Mouse (Mus musculus) liver, postnatal 0 days (tissue): Measurements from ENCODE around the gene Nhlrc3. TPM values are rescaled to one million over a fixed set of nuclear protein-coding genes. Genes with fewer than 3 reads are reported as not detected.

Experiments
- ATAC-seq: fragments of 200-750 bp; cut with Nextera tagmentation; 2 replicates; pipeline ENCODE4 v1.8.0; 2017; ENCODE audit warnings: mild to moderate bottlenecking, moderate library complexity
- DNase-seq: peaks from one replicate; pipeline ENCODE4 v3.0.0-alpha.2; 2016
- H3K27ac ChIP-seq: fragments of 300-500 bp; sonication (generic); 2 replicates; pipeline ENCODE4 v1.5.1; 2014; ENCODE audit warnings: antibody characterized with exemption, moderate library complexity, mild to moderate bottlenecking, low read depth
- H3K27me3 ChIP-seq: fragments of 300-500 bp; sonication (generic); 2 replicates; pipeline ENCODE4 v1.6.1; 2014; ENCODE audit warnings: low read length, control low read depth, mixed read lengths; ENCODE audit not compliant: insufficient read depth
- H3K36me3 ChIP-seq: fragments of 300-500 bp; sonication (generic); replicated peaks from 2 replicates; pipeline ENCODE4 v1.6.1; 2014; ENCODE audit warnings: mild to moderate bottlenecking, control low read depth, low read length, moderate library complexity, mixed read lengths; ENCODE audit not compliant: insufficient read depth
- H3K4me1 ChIP-seq: fragments of 300-500 bp; sonication (generic); 2 replicates; pipeline ENCODE4 v1.6.1; 2014; ENCODE audit warnings: antibody characterized with exemption, mild to moderate bottlenecking, control low read depth; ENCODE audit not compliant: insufficient read depth
- H3K4me2 ChIP-seq: fragments of 300-500 bp; sonication (generic); 2 replicates; pipeline ENCODE4 v1.6.1; 2014; ENCODE audit warnings: low read depth, mild to moderate bottlenecking, low read length, moderate library complexity, mixed read lengths
- H3K4me3 ChIP-seq: fragments of 300-500 bp; sonication (generic); 2 replicates; pipeline ENCODE4 v1.5.1; 2014; ENCODE audit warnings: low read depth, low read length
- H3K9ac ChIP-seq: fragments of 300-500 bp; sonication (generic); replicated peaks from 2 replicates; pipeline ENCODE4 v1.6.1; 2014; ENCODE audit warnings: mild to moderate bottlenecking, moderate library complexity
- H3K9me3 ChIP-seq: fragments of 300-500 bp; sonication (generic); 2 replicates; pipeline ENCODE4 v1.6.1; 2016; ENCODE audit warnings: mild to moderate bottlenecking, control low read depth, low read length, mixed read lengths
- CTCF ChIP-seq: sonication (generic); IDR thresholded peaks from 2 replicates; pipeline ENCODE4 v1.5.1; 2016; ENCODE audit warnings: antibody characterized with exemption, low read depth
- EP300 ChIP-seq: IDR thresholded peaks from 2 replicates; pipeline ENCODE4 v1.6.1; 2016; ENCODE audit warnings: antibody characterized with exemption, low read depth, mild to moderate bottlenecking
- WGBS: fragments of 180-500 bp; shearing (Covaris S2); extraction: QIAGEN DNeasy Blood & Tissue Kit; methylation state at CpG from one replicate; pipeline ENCODE4 v1.1.7; 2014; ENCODE audit not compliant: insufficient replicate concordance; 5-methylcytosine and 5-hydroxymethylcytosine counted together
- polyA plus RNA-seq: library from polyadenylated mRNA; unstranded; fragments of >200 nt; fragmentation: Nextera tagmentation; extraction: Ambion mirVana; gene quantifications from 2 replicates; pipeline ENCODE4 v1.2.1, GENCODE M21; 2015

Gene Nhlrc3
- polyA plus RNA-seq, 1 experiment from 2014 or later: 6.1 TPM

DNA sequence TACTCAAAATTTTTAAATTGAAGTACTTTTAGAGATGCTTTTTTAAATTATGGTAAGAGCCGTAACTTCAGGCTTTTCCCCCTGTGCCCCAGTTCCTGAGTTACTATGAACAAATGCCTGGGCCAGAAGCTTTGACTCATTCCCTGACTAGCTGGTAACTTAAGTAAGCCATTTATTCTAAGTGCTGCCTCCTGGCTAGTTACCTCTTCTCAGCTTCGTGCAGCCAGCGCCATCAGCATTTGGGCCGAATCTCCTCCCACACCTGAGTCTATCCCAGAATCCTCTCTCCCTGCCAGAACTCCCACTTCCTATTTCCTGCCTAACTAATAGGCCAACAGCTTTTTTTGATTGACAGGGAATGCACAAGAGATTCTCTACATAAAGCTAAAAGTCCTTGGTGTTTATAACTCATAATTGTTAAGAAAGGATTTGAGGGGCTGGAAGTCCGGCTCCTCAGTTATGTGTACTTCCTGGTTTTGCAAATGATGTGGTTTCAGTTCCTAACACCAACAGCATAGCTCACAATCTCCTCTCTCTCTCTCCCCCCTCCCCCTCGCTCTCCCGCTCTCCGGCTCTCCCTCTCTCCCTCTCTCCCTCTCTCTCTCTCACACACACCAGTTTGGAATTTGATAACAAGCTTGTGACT lies 20.4 kb upstream of the Nhlrc3 start:
- no peaks in the 10 kb centered on the region for H3K9me3 ChIP-seq
- H3K36me3 ChIP-seq: peaks cover 24% of the 10 kb centered on the region
- H3K4me2 ChIP-seq: no peak overlapping the region
- H3K27ac ChIP-seq: no peak overlapping the region
- ATAC-seq (no peak), DNase-seq (no peak)
- H3K4me1 ChIP-seq: no peaks in the 10 kb centered on the region; the same call in 1 of the 2 replicates
- 62% methylated on average over 8 of the region's 8 CpGs for WGBS
- H3K4me3 ChIP-seq: no peak overlapping the region
- TF ChIP-seq CTCF (no peak), EP300 (no peak)
- H3K27me3 ChIP-seq: no peaks in the 10 kb centered on the region
- no peak overlapping the region for H3K9ac ChIP-seq

DNA sequence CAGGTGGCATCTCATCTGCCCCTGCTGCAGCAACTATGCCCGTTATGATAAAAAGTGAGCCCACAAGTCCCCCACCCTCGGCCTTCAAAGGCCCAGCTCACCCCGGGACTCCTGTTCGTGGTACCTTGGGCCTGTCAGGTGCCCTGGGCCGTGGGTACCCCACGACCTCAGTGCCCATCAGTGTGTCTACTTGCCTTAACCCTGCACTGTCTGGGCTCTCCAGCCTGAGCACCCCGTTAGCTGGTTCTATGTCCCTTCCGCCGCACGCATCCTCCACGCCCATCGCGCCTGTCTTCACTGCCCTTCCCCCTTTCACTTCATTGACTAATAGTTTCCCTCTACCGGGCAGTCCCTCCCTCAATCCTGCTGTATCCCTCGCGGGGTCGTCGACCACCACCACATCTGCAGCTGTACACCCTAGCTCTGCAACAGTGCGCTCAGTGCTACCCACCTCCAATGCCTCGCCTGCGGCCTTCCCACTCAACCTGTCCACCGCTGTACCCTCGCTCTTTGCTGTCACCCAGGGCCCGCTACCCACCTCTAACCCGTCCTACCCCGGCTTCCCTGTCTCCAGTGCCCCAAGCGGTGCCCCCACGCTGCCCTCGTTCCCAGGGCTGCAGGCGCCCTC lies 15.4 kb upstream of the Nhlrc3 start:
- Histone ChIP-seq H3K27ac (no peak overlapping the region), H3K36me3 (peaks cover 68% of the 10 kb centered on the region), H3K4me2 (no peak overlapping the region), H3K4me1 (no peaks in the 10 kb centered on the region), H3K9ac (no peak overlapping the region), H3K9me3 (no peaks in the 10 kb centered on the region), H3K27me3 (no peaks in the 10 kb centered on the region), H3K4me3 (no peak overlapping the region)
- DNase-seq: no peak
- ATAC-seq: no peak
- TF ChIP-seq EP300 (no peak), CTCF (no peak)
- 93% methylated on average over 30 of the region's 30 CpGs for WGBS

DNA sequence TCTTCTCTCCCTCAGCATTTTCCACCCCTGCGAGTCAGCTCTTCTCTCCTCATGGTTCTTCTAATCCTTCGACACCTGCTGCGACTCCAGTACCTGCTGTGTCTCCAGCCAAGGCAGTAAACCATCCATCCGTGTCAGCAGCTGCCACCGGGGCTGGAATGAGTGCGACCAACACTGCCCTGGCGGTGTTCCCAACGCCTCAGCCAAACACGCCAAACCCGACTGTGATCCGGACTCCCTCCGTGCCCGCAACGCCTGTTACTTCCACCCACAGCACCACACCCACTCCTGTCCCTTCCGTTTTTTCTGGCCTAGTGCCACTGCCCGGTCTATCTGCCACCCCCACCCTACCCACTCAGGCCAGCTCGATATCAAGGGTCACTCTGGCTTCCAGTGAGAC lies 14.3 kb upstream of the Nhlrc3 start:
- Histone ChIP-seq H3K9me3 (no peaks in the 10 kb centered on the region), H3K4me2 (no peak overlapping the region), H3K4me1 (no peaks in the 10 kb centered on the region), H3K4me3 (no peak overlapping the region), H3K36me3 (peaks cover 78% of the 10 kb centered on the region), H3K9ac (no peak overlapping the region), H3K27me3 (no peaks in the 10 kb centered on the region), H3K27ac (no peak overlapping the region)
- ATAC-seq (no peak), DNase-seq (no peak)
- no peak for TF ChIP-seq CTCF
- TF ChIP-seq EP300: no peak
- 92% methylated on average over 17 of the region's 17 CpGs for WGBS

DNA sequence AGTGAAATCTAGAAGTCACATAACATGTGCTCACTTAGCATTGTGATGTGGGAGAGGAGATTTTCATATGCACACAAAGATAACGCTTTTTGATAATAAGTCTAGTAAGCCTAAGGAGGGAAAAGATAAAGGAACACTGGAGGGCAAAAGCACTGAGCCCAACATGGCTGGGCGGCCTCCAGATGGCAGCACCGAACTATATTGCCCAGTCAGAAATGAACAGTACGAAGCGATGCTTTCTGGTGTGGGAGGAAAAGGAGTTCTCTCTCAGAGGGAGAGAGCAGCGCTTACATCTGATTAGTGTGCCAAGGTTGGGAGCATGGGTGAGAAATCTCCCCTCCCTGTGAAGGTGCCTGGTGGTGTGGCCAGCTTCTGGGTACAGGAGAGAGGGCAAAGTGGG lies 12.8 kb upstream of the Nhlrc3 start:
- no peak overlapping the region for H3K9ac ChIP-seq
- H3K27ac ChIP-seq: no peak overlapping the region
- ATAC-seq (no peak), DNase-seq (peak; percentile 44)
- H3K9me3 ChIP-seq: no peaks in the 10 kb centered on the region
- WGBS: 59% methylated on average over 6 of the region's 6 CpGs
- peaks cover 78% of the 10 kb centered on the region for H3K36me3 ChIP-seq
- H3K4me2 ChIP-seq: no peak overlapping the region
- H3K4me1 ChIP-seq: no peaks in the 10 kb centered on the region
- no peak overlapping the region for H3K4me3 ChIP-seq
- no peaks in the 10 kb centered on the region for H3K27me3 ChIP-seq
- TF ChIP-seq EP300 (no peak), CTCF (peak; percentile 74)

DNA sequence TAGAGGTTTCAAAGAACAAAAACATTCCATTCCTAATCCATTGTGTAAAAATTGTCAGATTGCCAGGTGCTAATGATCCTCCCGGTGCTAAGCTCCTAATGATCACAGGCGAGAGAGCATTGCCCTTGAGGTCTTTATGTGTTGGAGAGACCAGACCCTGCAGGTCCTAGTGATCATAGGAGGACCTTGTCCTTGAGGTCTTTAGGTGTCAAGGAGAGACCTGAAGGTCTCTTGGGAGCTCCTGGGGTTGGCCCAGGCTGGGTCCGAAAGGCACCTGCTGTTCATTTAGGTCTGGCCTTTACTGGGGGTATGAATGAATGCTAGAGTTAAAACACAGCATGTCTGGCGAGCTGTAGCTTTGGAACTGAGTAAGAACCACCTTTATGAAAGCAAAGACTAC lies 11.0 kb upstream of the Nhlrc3 start:
- Histone ChIP-seq H3K27ac (no peak overlapping the region), H3K9me3 (no peaks in the 10 kb centered on the region), H3K4me2 (no peak overlapping the region), H3K36me3 (peaks cover 76% of the 10 kb centered on the region), H3K27me3 (no peaks in the 10 kb centered on the region), H3K4me1 (peaks cover 8% of the 10 kb centered on the region), H3K4me3 (no peak overlapping the region), H3K9ac (no peak overlapping the region)
- no peak for TF ChIP-seq EP300
- TF ChIP-seq CTCF: no peak
- DNase-seq: no peak
- ATAC-seq: no peak
- 74% methylated on average over 4 of the region's 4 CpGs for WGBS

DNA sequence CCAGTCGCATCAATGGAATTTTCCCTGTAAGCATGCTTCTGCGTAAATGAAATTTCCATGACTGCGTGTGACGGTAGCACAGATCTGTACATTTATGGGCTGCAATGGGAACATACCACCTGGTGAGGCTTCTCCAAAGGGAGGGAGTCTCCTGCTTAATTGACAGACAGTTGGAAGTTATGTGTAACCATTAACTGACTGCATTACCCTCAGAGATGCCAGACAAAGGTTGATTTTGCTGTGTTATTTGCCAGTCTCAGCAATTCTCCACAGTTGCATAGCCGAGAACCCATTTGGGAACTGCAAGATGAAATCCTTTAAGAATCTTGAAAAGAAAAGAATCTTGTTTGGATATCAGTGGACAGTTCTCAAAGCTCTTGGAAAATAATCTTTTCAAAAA lies 8.9 kb upstream of the Nhlrc3 start:
- no peak overlapping the region for H3K4me2 ChIP-seq
- TF ChIP-seq EP300 (no peak), CTCF (no peak)
- DNase-seq: no peak
- peaks cover 55% of the 10 kb centered on the region for H3K36me3 ChIP-seq
- no peak overlapping the region for H3K27ac ChIP-seq
- ATAC-seq: no peak
- H3K4me1 ChIP-seq: peaks cover 23% of the 10 kb centered on the region
- H3K9ac ChIP-seq: no peak overlapping the region
- no peak overlapping the region for H3K4me3 ChIP-seq
- WGBS: 90% methylated on average over 5 of the region's 5 CpGs
- H3K27me3 ChIP-seq: no peaks in the 10 kb centered on the region
- H3K9me3 ChIP-seq: no peaks in the 10 kb centered on the region
